Mouse (Mus musculus): ENCODE measurements around the gene Hist1h3f. TPM values are rescaled to one million over a fixed set of nuclear protein-coding genes. Genes with fewer than 3 reads are reported as not detected.
"Not testable (repeated sequence)": the region's sequence is repeated elsewhere in the genome, so short reads cannot be mapped to it uniquely, and the experiment has no call there.

Hist1h3f gene
- total and polyA plus RNA-seq, 2 experiments from 2014 or later: 0.21 to 239 TPM

DNA sequence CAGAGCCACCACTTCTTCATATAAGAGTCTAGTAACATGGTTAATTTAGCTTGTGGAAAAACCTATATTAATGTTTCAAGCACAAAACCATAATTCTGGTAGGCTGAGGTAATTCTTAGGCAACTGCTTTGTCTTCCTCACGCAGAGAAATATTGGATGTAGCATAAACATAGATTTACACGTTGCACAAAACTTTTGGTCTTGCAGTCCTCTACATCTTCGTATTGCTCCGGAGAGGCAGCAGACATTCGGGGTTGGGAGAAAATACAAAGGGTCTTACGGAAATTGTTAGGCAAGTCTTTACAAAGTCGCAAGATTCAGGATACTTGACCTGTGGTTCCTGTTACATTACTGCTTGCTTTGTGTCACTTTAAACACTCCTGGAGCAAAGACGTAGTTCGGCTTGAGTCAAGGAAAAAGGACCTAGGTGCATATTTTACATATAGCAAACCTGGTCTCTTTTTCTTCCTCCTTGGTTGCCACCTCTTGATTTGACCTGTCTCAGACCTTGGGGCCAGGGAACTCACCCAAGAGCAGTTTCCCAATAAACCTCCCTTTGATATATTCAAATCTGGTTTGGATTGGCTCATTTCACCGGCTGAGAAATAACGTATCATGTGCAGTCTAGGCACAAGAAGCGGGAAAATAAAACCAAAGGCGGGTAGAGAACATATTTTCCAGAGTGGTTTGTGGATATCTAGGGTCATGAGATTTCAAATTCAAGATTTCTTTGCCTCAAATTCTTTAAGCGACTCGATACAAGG is 9.3 kb upstream of the Hist1h3f start:
- no peak for TF ChIP-seq CTCF (IDR thresholded peaks at IDR 0.05)
- H3K4me3 ChIP-seq (ENCODE audit: low read depth, low read length): peak overlapping the region; percentile 46
- H3K27ac ChIP-seq (ENCODE audit: low read depth, low read length): no peak overlapping the region
- H3K4me2 ChIP-seq (ENCODE audit: low read depth, low read length, poor library complexity, severe bottlenecking): peak overlapping the region; percentile 69
- no peaks in the 10 kb centered on the region for H3K9me3 ChIP-seq (ENCODE audit: low read length)
- H3K36me3 ChIP-seq (ENCODE audit: insufficient read depth, low read length): no peaks in the 10 kb centered on the region
- H3K4me1 ChIP-seq (ENCODE audit: insufficient read depth, low read length): peaks cover 10% of the 10 kb centered on the region
- no peaks in the 10 kb centered on the region for H3K27me3 ChIP-seq (ENCODE audit: insufficient read depth, low read length)
- H3K9ac ChIP-seq (replicated peaks; ENCODE audit: low read length, poor library complexity, severe bottlenecking): no peak overlapping the region
- ATAC-seq (ENCODE audit: low FRiP score) (no peak), DNase-seq (ENCODE audit: low spot score) (no peak)
- under 1% methylated on average over 15 of the region's 15 CpGs for WGBS

DNA sequence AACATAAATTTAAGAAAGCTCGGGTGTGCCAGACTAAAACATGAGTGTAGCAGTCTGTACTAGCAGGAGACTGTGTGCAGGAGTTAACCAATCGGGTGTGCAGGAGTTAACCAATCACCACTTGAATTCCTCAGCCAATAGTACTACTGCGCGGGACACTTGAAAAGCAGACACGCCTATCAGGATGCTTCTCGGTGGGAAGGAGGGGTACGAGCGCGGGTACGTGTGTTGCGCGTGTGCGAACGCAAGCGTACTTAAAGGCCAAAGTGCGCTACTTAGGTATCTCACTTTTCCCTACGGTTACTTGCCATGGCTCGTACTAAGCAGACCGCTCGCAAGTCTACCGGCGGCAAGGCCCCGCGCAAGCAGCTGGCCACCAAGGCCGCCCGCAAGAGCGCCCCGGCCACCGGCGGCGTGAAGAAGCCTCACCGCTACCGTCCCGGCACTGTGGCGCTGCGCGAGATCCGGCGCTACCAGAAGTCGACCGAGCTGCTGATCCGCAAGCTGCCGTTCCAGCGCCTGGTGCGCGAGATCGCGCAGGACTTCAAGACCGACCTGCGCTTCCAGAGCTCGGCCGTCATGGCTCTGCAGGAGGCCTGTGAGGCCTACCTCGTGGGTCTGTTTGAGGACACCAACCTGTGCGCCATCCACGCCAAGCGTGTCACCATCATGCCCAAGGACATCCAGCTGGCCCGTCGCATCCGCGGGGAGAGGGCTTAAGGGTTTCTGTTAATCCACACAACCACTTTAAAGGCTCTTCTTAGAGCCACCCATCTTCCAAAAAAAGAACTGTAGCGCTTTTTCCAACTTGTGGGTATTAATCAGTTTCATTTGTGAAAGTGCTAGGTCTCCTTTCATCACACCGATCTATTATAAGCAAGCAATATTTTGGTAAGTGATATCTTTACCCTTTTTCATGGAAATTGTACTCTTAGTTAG is 8.4 kb upstream of the Hist1h3f start, which contains the start of gene Hist1h3g:
Hist1h3g (plus strand) TSS at position 286 of the 939 bp plus-strand sequence.
- Histone ChIP-seq H3K4me1 (ENCODE audit: insufficient read depth, low read length) (peaks cover 10% of the 10 kb centered on the region), H3K4me3 (ENCODE audit: low read depth, low read length) (peak within 1 kb of the TSS; percentile 46), H3K4me2 (ENCODE audit: low read depth, low read length, poor library complexity, severe bottlenecking) (peak within 1 kb of the TSS; percentile 69)
- H3K27ac ChIP-seq (ENCODE audit: low read depth, low read length); H3K36me3 ChIP-seq (ENCODE audit: insufficient read depth, low read length); H3K9ac ChIP-seq (replicated peaks; ENCODE audit: low read length, poor library complexity, severe bottlenecking); H3K27me3 ChIP-seq (ENCODE audit: insufficient read depth, low read length); H3K9me3 ChIP-seq (ENCODE audit: low read length): not testable (repeated sequence)
- ATAC-seq (ENCODE audit: low FRiP score) (peak; percentile 85), DNase-seq (ENCODE audit: low spot score) (peak; percentile 97)
- WGBS: under 1% methylated on average over 48 of the region's 62 CpGs

GRCm38 (mm10) chr13:23536076-23536822 is 7.6 kb upstream of the Hist1h3f start:
- Histone ChIP-seq H3K27ac (ENCODE audit: low read depth, low read length) (no peak overlapping the region), H3K9ac (replicated peaks; ENCODE audit: low read length, poor library complexity, severe bottlenecking) (no peak overlapping the region), H3K27me3 (ENCODE audit: insufficient read depth, low read length) (no peaks in the 10 kb centered on the region), H3K4me2 (ENCODE audit: low read depth, low read length, poor library complexity, severe bottlenecking) (no peak overlapping the region), H3K4me3 (ENCODE audit: low read depth, low read length) (no peak overlapping the region), H3K36me3 (ENCODE audit: insufficient read depth, low read length) (no peaks in the 10 kb centered on the region), H3K9me3 (ENCODE audit: low read length) (no peaks in the 10 kb centered on the region), H3K4me1 (ENCODE audit: insufficient read depth, low read length) (peaks cover 10% of the 10 kb centered on the region)
- DNase-seq (ENCODE audit: low spot score): no peak
- 20% methylated on average over 7 of the region's 7 CpGs for WGBS
- ATAC-seq (ENCODE audit: low FRiP score): no peak
- no peak for TF ChIP-seq CTCF (IDR thresholded peaks at IDR 0.05)

DNA sequence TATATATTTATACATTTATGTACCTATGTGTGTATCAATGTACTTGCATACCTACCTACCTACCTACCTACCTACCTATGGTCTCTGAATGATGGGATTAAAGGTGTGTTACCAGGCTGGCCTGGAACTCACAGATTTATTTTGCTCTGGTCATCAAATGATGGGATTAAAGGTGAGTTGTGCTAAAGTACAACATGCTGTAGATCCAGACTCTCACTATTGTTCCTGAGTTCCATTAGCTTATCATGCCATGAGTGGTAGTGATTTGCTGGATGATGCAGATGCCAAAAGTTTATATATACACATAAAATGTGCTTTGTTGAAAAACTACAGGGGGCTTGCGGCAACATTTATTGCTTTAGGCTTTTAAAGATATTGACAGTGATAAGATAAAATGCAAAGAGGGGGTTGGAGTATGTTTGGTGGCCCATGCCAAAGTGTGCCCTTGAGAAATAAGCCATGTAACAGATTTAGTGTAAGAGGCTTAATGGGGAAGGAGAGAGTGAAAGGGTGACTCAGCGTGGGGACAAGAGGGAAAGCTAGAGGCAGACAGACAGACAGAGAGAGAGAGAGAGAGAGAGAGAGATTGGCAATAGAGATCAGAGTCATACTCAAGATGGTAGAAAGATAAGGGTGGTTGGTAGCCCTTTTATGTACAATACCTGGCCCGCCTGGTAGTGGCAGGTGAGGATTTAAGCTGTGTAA is 6.7 kb upstream of the Hist1h3f start:
- Histone ChIP-seq H3K9ac (replicated peaks; ENCODE audit: low read length, poor library complexity, severe bottlenecking) (no peak overlapping the region), H3K27me3 (ENCODE audit: insufficient read depth, low read length) (no peaks in the 10 kb centered on the region), H3K4me3 (ENCODE audit: low read depth, low read length) (no peak overlapping the region), H3K4me2 (ENCODE audit: low read depth, low read length, poor library complexity, severe bottlenecking) (no peak overlapping the region), H3K4me1 (ENCODE audit: insufficient read depth, low read length) (peaks cover 9% of the 10 kb centered on the region), H3K9me3 (ENCODE audit: low read length) (no peaks in the 10 kb centered on the region), H3K27ac (ENCODE audit: low read depth, low read length) (no peak overlapping the region), H3K36me3 (ENCODE audit: insufficient read depth, low read length) (no peaks in the 10 kb centered on the region)
- ATAC-seq (ENCODE audit: low FRiP score) (no peak), DNase-seq (ENCODE audit: low spot score) (no peak)
- TF ChIP-seq CTCF (IDR thresholded peaks at IDR 0.05): no peak
- WGBS: 83% methylated on average over 3 of the region's 3 CpGs

DNA sequence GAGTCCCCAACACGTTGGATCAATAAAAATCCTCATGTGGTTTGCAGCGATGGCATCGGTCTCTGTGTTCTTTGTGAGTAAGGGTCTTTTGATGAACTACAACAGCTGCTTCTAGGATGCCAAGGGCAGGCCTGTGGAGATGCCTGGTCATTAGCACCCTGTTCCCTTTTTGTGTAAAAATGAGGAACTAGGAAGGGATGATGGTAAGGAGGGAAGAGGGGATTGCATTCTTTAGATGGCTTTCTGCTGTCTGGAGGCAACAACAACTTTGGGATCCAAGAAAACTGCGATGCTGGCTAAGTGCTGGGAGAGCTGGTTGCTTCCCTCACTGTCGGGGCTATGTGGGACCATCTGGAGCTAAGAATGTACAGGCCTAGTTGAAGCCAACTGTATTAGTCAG is 5.6 kb upstream of the Hist1h3f start:
- no peak for TF ChIP-seq CTCF (IDR thresholded peaks at IDR 0.05)
- Histone ChIP-seq H3K27me3 (ENCODE audit: insufficient read depth, low read length) (no peaks in the 10 kb centered on the region), H3K4me2 (ENCODE audit: low read depth, low read length, poor library complexity, severe bottlenecking) (no peak overlapping the region), H3K4me3 (ENCODE audit: low read depth, low read length) (no peak overlapping the region), H3K36me3 (ENCODE audit: insufficient read depth, low read length) (no peaks in the 10 kb centered on the region), H3K27ac (ENCODE audit: low read depth, low read length) (no peak overlapping the region), H3K4me1 (ENCODE audit: insufficient read depth, low read length) (peaks cover 6% of the 10 kb centered on the region), H3K9ac (replicated peaks; ENCODE audit: low read length, poor library complexity, severe bottlenecking) (no peak overlapping the region), H3K9me3 (ENCODE audit: low read length) (no peaks in the 10 kb centered on the region)
- no peak for ATAC-seq (ENCODE audit: low FRiP score)
- WGBS: 83% methylated on average over 5 of the region's 5 CpGs
- DNase-seq (ENCODE audit: low spot score): no peak

- not testable (repeated sequence) for H3K4me2 ChIP-seq (ENCODE audit: low read depth, low read length, poor library complexity, severe bottlenecking); H3K4me3 ChIP-seq (ENCODE audit: low read depth, low read length); H3K9ac ChIP-seq (replicated peaks; ENCODE audit: low read length, poor library complexity, severe bottlenecking); ATAC-seq (ENCODE audit: low FRiP score); H3K36me3 ChIP-seq (ENCODE audit: insufficient read depth, low read length); H3K27ac ChIP-seq (ENCODE audit: low read depth, low read length); DNase-seq (ENCODE audit: low spot score); H3K27me3 ChIP-seq (ENCODE audit: insufficient read depth, low read length); H3K4me1 ChIP-seq (ENCODE audit: insufficient read depth, low read length); H3K9me3 ChIP-seq (ENCODE audit: low read length)
- WGBS: 71% methylated on average over 1 of the region's 1 CpGs
Measured at GRCm38 (mm10) chr13:23539821-23540220, 4.0 kb upstream of the Hist1h3f start.
